Mouse (Mus musculus) hindbrain, postnatal 0 days (tissue): ENCODE measurements around the gene Krtap11-1. TPM values are rescaled to one million over a fixed set of nuclear protein-coding genes. Genes with fewer than 3 reads are reported as not detected.

Experiments used
- ATAC-seq: fragments of 200-750 bp; cut with Nextera tagmentation; 2 replicates; pipeline ENCODE4 v1.8.0; 2017; ENCODE audit warnings: mild to moderate bottlenecking, moderate TSS enrichment, moderate library complexity
- DNase-seq: peaks from one replicate; pipeline ENCODE4 v3.0.0-alpha.2; 2015; ENCODE audit warnings: low spot score
- H3K27ac ChIP-seq: fragments of 300-500 bp; sonication (generic); 2 replicates; pipeline ENCODE4 v1.5.1; 2014; ENCODE audit warnings: mild to moderate bottlenecking
- H3K27me3 ChIP-seq: fragments of 300-500 bp; sonication (generic); 2 replicates; pipeline ENCODE4 v1.6.1; 2014; ENCODE audit warnings: low read length, mixed read lengths; ENCODE audit not compliant: insufficient read depth
- H3K36me3 ChIP-seq: fragments of 300-500 bp; sonication (generic); 2 replicates; pipeline ENCODE4 v1.6.1; 2014; ENCODE audit warnings: low read length, mixed read lengths; ENCODE audit not compliant: insufficient read depth
- H3K4me1 ChIP-seq: fragments of 300-500 bp; sonication (generic); 2 replicates; pipeline ENCODE4 v1.6.1; 2014; ENCODE audit warnings: antibody characterized with exemption, low read length, mixed read lengths; ENCODE audit not compliant: insufficient read depth
- H3K4me2 ChIP-seq: fragments of 300-500 bp; sonication (generic); 2 replicates; pipeline ENCODE4 v1.6.1; 2014; ENCODE audit warnings: low read depth, mild to moderate bottlenecking, low read length, moderate library complexity, mixed read lengths
- H3K4me3 ChIP-seq: fragments of 300-500 bp; sonication (generic); 2 replicates; pipeline ENCODE4 v1.5.1; 2014; ENCODE audit warnings: low read length
- H3K9ac ChIP-seq: fragments of 300-500 bp; sonication (generic); replicated peaks from 2 replicates; pipeline ENCODE4 v1.6.1; 2014; ENCODE audit warnings: mild to moderate bottlenecking, low read length, moderate library complexity, mixed read lengths
- H3K9me3 ChIP-seq: fragments of 300-500 bp; sonication (generic); 2 replicates; pipeline ENCODE4 v1.6.1; 2016; ENCODE audit warnings: low read length, mixed read lengths
- CTCF ChIP-seq: IDR thresholded peaks from 2 replicates; pipeline ENCODE4 v1.5.1; 2016; ENCODE audit warnings: antibody characterized with exemption, control low read depth, low read depth
- WGBS: fragments of 180-500 bp; shearing (Covaris S2); extraction: QIAGEN DNeasy Blood & Tissue Kit; methylation state at CpG from one replicate; pipeline ENCODE4 v1.1.7; 2014; 5-methylcytosine and 5-hydroxymethylcytosine counted together
- polyA plus RNA-seq: library from polyadenylated mRNA; unstranded; fragments of >200 nt; fragmentation: Nextera tagmentation; extraction: Ambion mirVana; gene quantifications from 2 replicates; pipeline ENCODE4 v1.2.1, GENCODE M21; 2015
- total RNA-seq: library from RNA; depleted of rRNA; stranded (reverse); fragments of >200 nt; gene quantifications from 2 replicates; pipeline ENCODE4 v1.2.3, GENCODE M21; 2014

Krtap11-1 gene
- total and polyA plus RNA-seq, 2 experiments from 2014 or later: not detected

DNA sequence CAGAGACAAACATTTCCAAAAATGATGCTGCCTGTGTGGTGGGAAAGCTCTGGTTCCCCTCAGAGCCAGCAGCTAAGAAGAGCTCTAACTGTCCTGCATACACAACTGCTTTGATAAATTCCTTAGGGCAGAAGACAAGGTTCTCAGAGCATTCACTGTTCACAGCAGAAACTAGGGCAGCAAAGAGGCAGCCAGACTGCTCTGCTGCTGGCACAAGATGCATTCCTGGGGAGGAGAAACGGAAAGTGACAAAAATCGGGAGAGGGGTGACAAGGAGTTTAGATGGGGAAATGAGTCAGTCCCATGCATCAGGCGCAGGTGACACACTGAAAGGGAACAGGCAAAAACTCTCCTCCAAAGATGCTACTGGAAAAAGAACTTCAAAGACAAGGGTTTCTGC, 16.2 kb upstream of the Krtap11-1 start:
- H3K4me3 ChIP-seq: no peak overlapping the region
- peak; percentile 30 for DNase-seq
- ATAC-seq: peak; percentile 55; the same call in 1 of the 2 replicates
- 47% methylated on average over 3 of the region's 3 CpGs for WGBS
- H3K27ac ChIP-seq: peak overlapping the region; percentile 38
- no peak overlapping the region for H3K4me2 ChIP-seq
- 0 out of 2 replicates have a peak, but pooled peaks cover 7% of the 10 kb centered on the region for H3K4me1 ChIP-seq
- no peak for TF ChIP-seq CTCF
- no peaks in the 10 kb centered on the region for H3K9me3 ChIP-seq
- H3K9ac ChIP-seq: no peak overlapping the region
- H3K36me3 ChIP-seq: no peaks in the 10 kb centered on the region
- H3K27me3 ChIP-seq: no peaks in the 10 kb centered on the region

- TF ChIP-seq CTCF: no peak
- 58% methylated on average over 9 of the region's 9 CpGs for WGBS
- ATAC-seq (peak; percentile 30; the same call in 1 of the 2 replicates), DNase-seq (no peak)
- Histone ChIP-seq H3K27me3 (no peaks in the 10 kb centered on the region), H3K36me3 (no peaks in the 10 kb centered on the region), H3K4me2 (no peak overlapping the region), H3K4me3 (no peak overlapping the region), H3K9me3 (no peaks in the 10 kb centered on the region), H3K27ac (no peak overlapping the region), H3K9ac (no peak overlapping the region), H3K4me1 (0 out of 2 replicates have a peak, but pooled peaks cover 7% of the 10 kb centered on the region)
Measured at GRCm38 (mm10) chr16:89585604-89586508, 14.9 kb upstream of the Krtap11-1 start.

DNA sequence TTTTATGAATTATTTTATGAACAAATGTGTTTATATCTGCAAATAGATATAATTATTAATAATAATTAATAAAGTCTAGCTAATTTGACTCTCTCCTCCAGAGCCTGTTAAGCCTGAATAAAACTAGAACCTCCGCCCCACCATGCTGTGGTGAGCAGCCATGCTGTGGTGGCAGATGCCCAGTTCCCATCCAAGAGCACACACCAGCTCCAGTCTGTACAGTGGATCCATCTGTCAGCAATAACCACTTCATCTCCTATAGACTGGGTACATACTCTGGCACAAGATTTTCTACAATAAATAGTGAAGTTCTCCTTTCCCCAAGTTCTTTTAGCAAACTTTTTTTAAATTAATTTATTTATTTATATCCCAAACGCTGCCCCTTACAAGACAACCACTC, 10.7 kb upstream of the Krtap11-1 start:
- DNase-seq (no peak), ATAC-seq (no peak)
- Histone ChIP-seq H3K36me3 (no peaks in the 10 kb centered on the region), H3K4me1 (no peaks in the 10 kb centered on the region), H3K27ac (no peak overlapping the region), H3K4me3 (no peak overlapping the region), H3K27me3 (no peaks in the 10 kb centered on the region), H3K9ac (no peak overlapping the region), H3K4me2 (no peak overlapping the region), H3K9me3 (no peaks in the 10 kb centered on the region)
- TF ChIP-seq CTCF: no peak
- WGBS: 84% methylated on average over 2 of the region's 2 CpGs

GRCm38 (mm10) chr16:89570516-89570915, 467 bp downstream of the Krtap11-1 start:
- DNase-seq (peak; percentile 59), ATAC-seq (peak; percentile 76)
- Histone ChIP-seq H3K27me3 (no peaks in the 10 kb centered on the region), H3K9ac (no peak overlapping the region), H3K4me3 (no peak overlapping the region), H3K27ac (no peak overlapping the region), H3K4me2 (no peak overlapping the region), H3K9me3 (no peaks in the 10 kb centered on the region), H3K4me1 (no peaks in the 10 kb centered on the region; the same call in 1 of the 2 replicates), H3K36me3 (no peaks in the 10 kb centered on the region)
- WGBS: 71% methylated on average over 9 of the region's 9 CpGs
- TF ChIP-seq CTCF: no peak

- TF ChIP-seq CTCF: no peak
- H3K36me3 ChIP-seq: no peaks in the 10 kb centered on the region
- no peak overlapping the region for H3K9ac ChIP-seq
- no peaks in the 10 kb centered on the region; the same call in 1 of the 2 replicates for H3K4me1 ChIP-seq
- no peak overlapping the region for H3K27ac ChIP-seq
- no peaks in the 10 kb centered on the region for H3K9me3 ChIP-seq
- ATAC-seq: peak; percentile 44
- 49% methylated on average over 6 of the region's 6 CpGs for WGBS
- H3K4me2 ChIP-seq: no peak overlapping the region
- peak; percentile 62 for DNase-seq
- no peak overlapping the region for H3K4me3 ChIP-seq
- no peaks in the 10 kb centered on the region for H3K27me3 ChIP-seq
Measured at GRCm38 (mm10) chr16:89569136-89569535, 1.8 kb downstream of the Krtap11-1 start.

GRCm38 (mm10) chr16:89568141-89568540, 2.8 kb downstream of the Krtap11-1 start:
- ATAC-seq: no peak
- Histone ChIP-seq H3K27me3 (no peaks in the 10 kb centered on the region), H3K27ac (no peak overlapping the region), H3K4me2 (no peak overlapping the region), H3K9me3 (no peaks in the 10 kb centered on the region), H3K9ac (no peak overlapping the region), H3K4me1 (no peaks in the 10 kb centered on the region; the same call in 1 of the 2 replicates), H3K36me3 (no peaks in the 10 kb centered on the region), H3K4me3 (no peak overlapping the region)
- no peak for DNase-seq
- TF ChIP-seq CTCF: no peak
- WGBS: 78% methylated on average over 7 of the region's 7 CpGs

DNA sequence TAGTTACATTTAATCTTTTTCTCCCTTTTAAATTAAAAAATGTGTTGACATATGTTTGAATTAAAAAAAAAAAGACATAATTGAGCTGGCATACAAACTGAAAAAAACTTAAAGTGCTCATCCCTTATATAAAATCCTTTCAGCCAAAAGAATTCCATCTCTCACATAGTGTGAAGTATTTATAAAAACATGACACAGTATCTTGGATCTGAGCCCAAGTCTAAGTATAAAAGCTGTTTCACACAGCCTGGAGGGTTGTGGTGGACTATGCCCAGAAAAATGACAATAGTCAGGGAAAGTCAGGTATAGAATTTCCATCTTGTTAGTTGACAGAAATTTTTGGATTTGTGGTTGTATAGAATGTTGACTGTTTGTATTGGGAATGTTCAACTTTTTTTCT, 20.7 kb downstream of the Krtap11-1 start:
- H3K9me3 ChIP-seq: no peaks in the 10 kb centered on the region
- H3K36me3 ChIP-seq: no peaks in the 10 kb centered on the region
- no peak for TF ChIP-seq CTCF
- ATAC-seq (no peak), DNase-seq (no peak)
- no peaks in the 10 kb centered on the region for H3K27me3 ChIP-seq
- H3K4me1 ChIP-seq: no peaks in the 10 kb centered on the region
- H3K9ac ChIP-seq: no peak overlapping the region
- H3K4me3 ChIP-seq: no peak overlapping the region
- no peak overlapping the region for H3K4me2 ChIP-seq
- no peak overlapping the region for H3K27ac ChIP-seq
